Mouse (Mus musculus) MEL (cell line): ENCODE results near the gene Zfp408.

Experiments used
- CTCF ChIP-seq, 3 experiments: IDR thresholded peaks in 2 of 3; conservative IDR thresholded peaks in 1 of 3; 2 replicates each; pipeline ENCODE4 v1.5.1; 2011 to 2012; ENCODE audit warnings: low read length in 3 of 3, low read depth in 2 of 3, mild to moderate bottlenecking in 2 of 3, improper control_type of control experiment in 1 of 3, inconsistent platforms in 1 of 3, mixed read lengths in 1 of 3, moderate library complexity in 1 of 3; ENCODE audit not compliant: control insufficient read depth in 1 of 3, insufficient read depth in 1 of 3, poor library complexity in 1 of 3, severe bottlenecking in 1 of 3
- E2F4 ChIP-seq: IDR thresholded peaks from 2 replicates; pipeline ENCODE4 v1.6.1; 2011; ENCODE audit warnings: low read depth, low read length, improper control_type of control experiment, borderline replicate concordance
- EP300 ChIP-seq, 2 experiments: IDR thresholded peaks; 2 replicates each; pipeline ENCODE4 v1.6.1; 2011; ENCODE audit warnings: improper control_type of control experiment in 2 of 2, low read length in 2 of 2, low read depth in 1 of 2, mild to moderate bottlenecking in 1 of 2
- GABPA ChIP-seq: IDR thresholded peaks from 2 replicates; pipeline ENCODE4 v1.6.1; 2012; ENCODE audit warnings: low read depth, mild to moderate bottlenecking, inconsistent platforms, low read length, improper control_type of control experiment, moderate library complexity
- GATA1 ChIP-seq: IDR thresholded peaks from 2 replicates; pipeline ENCODE4 v1.6.1; 2011; ENCODE audit warnings: low read depth, low read length, improper control_type of control experiment
- JUND ChIP-seq: IDR thresholded peaks from 2 replicates; pipeline ENCODE4 v1.6.1; 2011; ENCODE audit warnings: low read depth, mild to moderate bottlenecking, improper control_type of control experiment, low read length
- MAFK ChIP-seq: IDR thresholded peaks from 2 replicates; pipeline ENCODE4 v1.6.1; 2011; ENCODE audit warnings: low read depth, mild to moderate bottlenecking, low read length, improper control_type of control experiment, borderline replicate concordance
- MAZ ChIP-seq: IDR thresholded peaks from 2 replicates; pipeline ENCODE4 v1.6.1; 2012; ENCODE audit warnings: low read depth, mild to moderate bottlenecking, inconsistent platforms, low read length, improper control_type of control experiment
- MXI1 ChIP-seq: IDR thresholded peaks from 2 replicates; pipeline ENCODE4 v1.6.1; 2011; ENCODE audit warnings: mild to moderate bottlenecking, low read depth, low read length, improper control_type of control experiment
- POLR2A ChIP-seq, 2 experiments: IDR thresholded peaks; 2 replicates each; pipeline ENCODE4 v1.6.1; 2011 to 2012; ENCODE audit warnings: low read length in 2 of 2, mild to moderate bottlenecking in 2 of 2, control low read depth in 1 of 2, improper control_type of control experiment in 1 of 2, low read depth in 1 of 2, moderate library complexity in 1 of 2; ENCODE audit not compliant: control insufficient read depth in 1 of 2, insufficient read depth in 1 of 2, poor library complexity in 1 of 2
- POLR2AphosphoS2 ChIP-seq: IDR thresholded peaks from 2 replicates; pipeline ENCODE4 v1.6.1; 2011; ENCODE audit warnings: low read length, improper control_type of control experiment
- UBTF ChIP-seq: IDR thresholded peaks from 2 replicates; pipeline ENCODE4 v1.6.1; 2012; ENCODE audit warnings: low read depth, mild to moderate bottlenecking, inconsistent platforms, low read length, improper control_type of control experiment, moderate library complexity, borderline replicate concordance; ENCODE audit not compliant: insufficient read depth
- ZC3H11A ChIP-seq: IDR thresholded peaks from 2 replicates; pipeline ENCODE4 v1.6.1; 2012; ENCODE audit warnings: low read depth, mild to moderate bottlenecking, inconsistent platforms, low read length, improper control_type of control experiment

DNA sequence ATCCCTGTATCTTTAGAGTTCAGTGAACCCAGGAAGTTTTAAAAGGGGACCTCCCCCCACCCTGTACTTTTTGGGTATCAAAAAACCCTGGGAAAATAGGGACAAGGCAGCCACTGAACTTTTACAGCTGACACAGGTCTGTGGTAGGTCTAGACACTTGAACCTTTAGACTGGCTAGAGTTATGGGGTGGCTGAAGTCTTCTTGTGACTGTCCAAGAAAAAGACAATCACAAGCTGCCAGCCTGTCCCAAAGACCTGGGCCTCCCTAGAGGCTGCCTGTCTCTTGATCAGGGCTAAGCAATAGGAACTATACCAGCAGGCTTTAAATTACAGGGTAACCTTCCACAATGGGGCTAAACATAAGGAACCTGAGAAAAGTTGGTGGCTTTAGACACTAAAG, 27.4 kb upstream of the Zfp408 start:
- no peak for TF ChIP-seq JUND
- TF ChIP-seq POLR2A (IDR thresholded peaks at IDR 0.05; ENCODE audit: control insufficient read depth in 1 of 2, insufficient read depth in 1 of 2, low read depth in 1 of 2, low read length in 2 of 2, poor library complexity in 1 of 2), result no peak
- no peak for TF ChIP-seq CTCF (IDR thresholded peaks at IDR 0.05 in 2 of 3, conservative IDR thresholded peaks at IDR 0.05 in 1 of 3; ENCODE audit: control insufficient read depth in 1 of 3, insufficient read depth in 1 of 3, low read depth in 2 of 3, low read length in 3 of 3, poor library complexity in 1 of 3, severe bottlenecking in 1 of 3)
- TF ChIP-seq ZC3H11A, result no peak
- no peak for TF ChIP-seq E2F4
- no peak for TF ChIP-seq MXI1
- no peak for TF ChIP-seq UBTF
- no peak for TF ChIP-seq POLR2AphosphoS2
- no peak for TF ChIP-seq EP300 (IDR thresholded peaks at IDR 0.05; ENCODE audit: low read depth in 1 of 2, low read length in 2 of 2)
- TF ChIP-seq MAZ, result no peak
- no peak for TF ChIP-seq GABPA
- TF ChIP-seq GATA1, result no peak
- TF ChIP-seq MAFK, result no peak
